Mouse (Mus musculus): ENCODE measurements around the gene Pyurf.

Gene Pyurf

GRCm38 (mm10) chr6:57691467-57692261, at the start of gene Pyurf:
Gene Pyurf (minus strand): TSS chr6:57692078.
- peak; percentile 90 for DNase-seq

DNA sequence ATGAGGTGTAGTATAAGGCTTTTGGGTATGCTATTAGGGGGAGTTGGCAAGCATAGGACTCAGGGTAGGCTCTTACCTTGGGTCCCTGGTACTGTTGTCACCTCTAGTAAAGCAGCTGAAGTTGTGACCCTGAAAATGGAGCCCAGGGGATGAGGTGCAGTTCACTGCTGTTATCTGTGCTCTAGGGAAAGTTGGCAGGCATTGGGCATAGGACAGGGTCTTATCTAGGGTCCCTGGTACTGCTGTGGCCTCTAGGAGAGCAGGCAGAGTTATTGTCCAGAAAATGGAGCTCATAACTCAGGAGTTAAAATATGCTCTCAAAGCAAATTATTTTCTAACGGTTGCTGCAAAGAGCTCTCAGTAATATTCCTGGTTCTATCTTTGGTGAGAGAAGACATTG, 29.5 kb upstream of the Pyurf start:
- DNase-seq, result no peak

DNA sequence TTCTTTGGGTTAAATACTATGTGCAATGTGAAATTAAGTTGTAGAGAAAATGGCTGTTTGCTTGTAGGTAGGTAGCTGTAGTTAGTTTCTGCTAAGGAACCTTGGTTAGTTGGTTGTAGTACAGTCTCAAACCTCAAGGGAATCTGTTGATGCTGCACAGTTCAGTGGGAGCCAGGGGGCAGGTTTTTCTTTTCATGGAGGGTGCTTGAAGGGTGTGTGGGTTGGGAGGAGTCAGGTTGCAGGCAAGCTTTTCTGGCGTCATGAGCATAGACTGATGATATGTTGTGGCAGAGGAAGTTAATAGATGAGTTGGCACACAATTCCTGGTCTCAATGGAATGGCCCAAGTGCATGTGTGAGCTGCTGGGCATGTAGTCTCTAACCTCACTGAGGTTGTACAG, 19.8 kb upstream of the Pyurf start:
- DNase-seq, result no peak

DNA sequence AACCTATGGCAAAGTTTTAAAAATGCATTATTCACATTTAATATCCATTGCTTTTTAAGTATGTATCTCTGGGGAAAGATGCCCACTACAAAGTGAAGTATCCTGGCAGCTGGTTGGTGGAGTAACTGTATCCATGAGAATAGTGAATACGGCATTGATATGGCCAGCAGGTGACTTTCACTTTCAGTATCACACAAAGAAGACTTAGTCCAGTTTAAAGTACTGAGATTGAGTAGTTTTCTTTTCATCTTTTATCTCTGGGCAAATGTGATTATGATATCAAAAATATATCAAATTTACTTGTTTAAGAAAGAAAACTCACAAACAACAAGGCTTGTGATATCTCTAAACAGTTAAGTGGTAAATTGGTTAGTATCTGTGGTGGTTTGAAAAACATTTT, 14.8 kb upstream of the Pyurf start:
- DNase-seq, result no peak

GRCm38 (mm10) chr6:57703703-57704102, 11.8 kb upstream of the Pyurf start:
- DNase-seq, result peak; percentile 55

DNA sequence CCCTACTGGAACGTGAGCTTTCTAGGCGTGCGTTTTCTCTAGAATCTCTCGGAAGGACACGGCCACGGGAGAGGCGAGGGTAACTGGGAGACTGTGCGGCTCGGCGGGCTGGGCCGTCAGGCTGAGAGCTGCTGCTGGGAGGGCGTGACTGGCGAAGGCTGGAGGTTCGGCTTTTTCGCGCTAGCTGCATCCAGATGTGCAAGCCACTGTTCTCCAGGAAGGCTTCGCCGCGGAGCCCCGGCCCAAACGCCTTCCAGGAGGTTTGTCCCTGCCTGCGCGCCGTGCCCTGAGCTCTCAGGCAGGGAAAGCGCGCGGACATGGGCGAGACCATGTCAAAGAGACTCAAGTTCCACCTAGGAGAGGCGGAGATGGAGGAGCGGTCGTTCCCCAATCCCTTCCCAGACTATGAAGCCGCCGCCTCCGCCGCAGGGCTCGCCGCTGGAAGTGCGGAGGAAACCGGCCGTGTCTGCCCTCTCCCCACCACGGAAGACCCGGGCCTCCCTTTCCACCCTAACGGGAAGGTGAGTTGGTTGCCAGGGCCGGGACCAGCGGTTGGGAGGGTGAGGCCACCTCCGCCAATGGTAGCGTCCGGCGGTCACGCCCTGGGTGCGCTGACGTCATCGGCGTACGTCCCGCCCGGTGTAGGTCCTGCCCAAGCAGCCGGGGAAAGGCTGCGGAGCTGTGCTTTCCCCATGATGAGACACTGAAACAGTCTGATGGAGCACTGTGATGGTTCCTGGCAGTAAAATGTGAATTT, 11.0 kb upstream of the Pyurf start:
- peak; percentile 97 for DNase-seq

- peak; percentile 80 for DNase-seq
These were observed 10.5 kb upstream of the Pyurf start, which contains the start of gene Lancl2 for GRCm38 (mm10) chr6:57702376-57702742. Gene Lancl2 (plus strand): TSS chr6:57702540.

DNA sequence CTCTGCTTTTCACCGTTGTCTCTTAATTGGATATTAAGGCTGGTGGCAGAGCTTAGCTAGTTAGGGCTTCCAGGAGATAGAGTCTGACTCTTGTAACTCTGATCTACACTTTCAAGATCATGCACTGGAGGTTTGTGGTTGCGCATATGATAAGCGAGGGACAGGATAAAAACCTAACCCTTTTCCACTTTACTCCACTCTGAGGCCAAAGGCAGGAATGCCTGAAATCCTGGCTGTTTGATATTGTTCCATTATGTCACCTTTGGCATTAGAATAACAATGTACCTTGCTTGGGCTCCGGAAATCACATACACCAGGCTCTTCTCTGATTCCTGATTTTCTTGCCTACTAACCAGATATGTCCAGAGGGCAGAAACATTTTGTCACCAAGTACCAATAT, 9.8 kb upstream of the Pyurf start:
- peak; percentile 54 for DNase-seq

- DNase-seq, result no peak
These were observed 1.2 kb upstream of the Pyurf start for GRCm38 (mm10) chr6:57693116-57693515.

GRCm38 (mm10) chr6:57684156-57684555, 7.7 kb downstream of the Pyurf start:
- DNase-seq, result no peak

GRCm38 (mm10) chr6:57661295-57661694, 30.6 kb downstream of the Pyurf start:
- no peak for DNase-seq

- DNase-seq, result no peak
These were observed 44.6 kb downstream of the Pyurf start for GRCm38 (mm10) chr6:57647256-57647655.

GRCm38 (mm10) chr6:57641789-57642188, 50.1 kb downstream of the Pyurf start:
- peak; percentile 22 for DNase-seq

DNA sequence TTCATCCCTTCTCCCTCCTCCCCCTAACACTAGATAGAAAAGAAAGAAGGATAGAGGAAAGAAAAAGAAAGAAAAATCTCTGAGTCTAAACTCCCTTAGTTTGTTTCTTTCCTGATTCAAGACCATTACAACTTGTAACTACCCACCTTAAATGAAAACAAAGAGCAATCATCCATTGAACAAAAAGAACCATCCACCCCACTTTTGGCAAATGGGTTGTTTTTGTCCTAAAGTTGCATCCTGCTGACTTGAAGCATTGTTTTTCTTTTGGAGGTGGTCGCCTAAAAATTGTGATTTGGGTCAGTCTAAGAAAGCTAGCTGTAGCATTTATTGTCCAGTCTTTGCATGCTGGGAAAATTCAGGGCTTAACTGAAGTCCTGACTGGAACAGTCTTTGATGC, 52.3 kb downstream of the Pyurf start:
- DNase-seq, result no peak
